9 mouse cellular contexts compared by ENCODE assay signal in genomic region chr12:70544850-70545510, GRCm38 (mm10).
DNase-seq lines count a peak whose midpoint lies in the region; ATAC-seq and TF ChIP-seq lines count a peak whose summit lies in the region.
"Had no signal": no experiment of that assay in that cellular context is flagged by ENCODE, and none has a peak within 500 bp of the region (broad histone marks: within the 10 kb centered on the region; RNA-seq: fewer than 3 reads in every experiment).

No protein-coding gene starts in this region.

- 42% methylated on average over 7 of the region's 7 CpGs for WGBS in lung, postnatal 0 days

- H3K4me3 ChIP-seq in CH12.LX (replicated peaks in 1 of 3; ENCODE audit: low read depth in 2 of 3, low read length in 2 of 3, poor library complexity in 1 of 3) = no peak overlapping the region
- no peak overlapping the region for H3K4me3 ChIP-seq in lung, postnatal 0 days (ENCODE audit: low read depth, low read length)

- in situ Hi-C loops in CH12.LX (cut with MboI; ENCODE audit: low pct_ligation_motif_present, low pct_unique_long_range_greater_than_20kb, low sequenced_read_pairs) = no loop called here

- H3K27ac ChIP-seq in CH12.LX (ENCODE audit: insufficient read depth, low read depth) = no peak overlapping the region
- H3K27ac ChIP-seq in lung, postnatal 0 days (ENCODE audit: low read length) = no peak overlapping the region

- TF ChIP-seq RAD21 in CH12.LX (IDR thresholded peaks at IDR 0.05; ENCODE audit: low read depth, low read length) = no peak

- peak; percentile 52; the same call in 1 of the 2 replicates for ATAC-seq in lung, postnatal 0 days

- no peaks in the 10 kb centered on the region for H3K36me3 ChIP-seq in CH12.LX (replicated peaks in 1 of 2; ENCODE audit: control insufficient read depth in 1 of 2, insufficient read depth in 1 of 2, low read length in 1 of 2)
- H3K36me3 ChIP-seq in lung, postnatal 0 days (ENCODE audit: insufficient read depth, low read length) = no peaks in the 10 kb centered on the region

- dilution Hi-C loops in CH12.LX (cut with MboI; ENCODE audit: extremely low pct_ligation_motif_present, extremely low pct_unique_long_range_greater_than_20kb, low sequenced_read_pairs) = no loop called here

- H3K79me2 ChIP-seq in CH12.LX (replicated peaks; ENCODE audit: control insufficient read depth, extremely low read depth, insufficient read depth, poor library complexity, severe bottlenecking) = no peaks in the 10 kb centered on the region

- no peak overlapping the region for H3K4me2 ChIP-seq in CH12.LX (ENCODE audit: insufficient read depth, low read depth, poor library complexity, severe bottlenecking)
- H3K4me2 ChIP-seq in lung, postnatal 0 days (replicated peaks; ENCODE audit: low read depth, low read length) = no peak overlapping the region
- H3K4me2 ChIP-seq: liver, embryonic 11.5 days had no signal

- TF ChIP-seq POLR2A in CH12.LX (IDR thresholded peaks at IDR 0.05; ENCODE audit: low read depth, low read length) = no peak

- no peak for TF ChIP-seq CTCF in CH12.LX (conservative IDR thresholded peaks at IDR 0.05 in 1 of 2, IDR thresholded peaks at IDR 0.05 in 1 of 2; ENCODE audit: low read depth in 2 of 2, low read length in 2 of 2)
- no peak for TF ChIP-seq CTCF in lung, postnatal 0 days (IDR thresholded peaks at IDR 0.05)

- TF ChIP-seq EP300 in CH12.LX (IDR thresholded peaks at IDR 0.05; ENCODE audit: low read length) = no peak
- TF ChIP-seq EP300 in lung, postnatal 0 days (IDR thresholded peaks at IDR 0.05) = no peak

- DNase-seq in frontal cortex, postnatal 36 days (ENCODE audit: low spot score in 2 of 2) = peak; percentile 37
- no peak for DNase-seq in frontal cortex, postnatal 14 days (ENCODE audit: low spot score in 2 of 2)
- DNase-seq in CH12.LX (ENCODE audit: extremely low read depth) = peak; percentile 10
- DNase-seq in fat pad, adult 2 months (ENCODE audit: extremely low read depth, low read depth, low spot score) = peak; percentile 99
- DNase-seq in lung, postnatal 0 days (ENCODE audit: low spot score) = peak; percentile 46
- no peak for DNase-seq in embryo, embryonic 10 days (ENCODE audit: low spot score)
- no peak for DNase-seq in cerebellum, postnatal 25 days
- DNase-seq in embryo, embryonic 10.5 days (ENCODE audit: low spot score) = no peak

- no peak overlapping the region for H3K9ac ChIP-seq in CH12.LX (ENCODE audit: insufficient read depth, low read depth)
- no peak overlapping the region for H3K9ac ChIP-seq in lung, postnatal 0 days (replicated peaks; ENCODE audit: low read depth)

- H3K27me3 ChIP-seq in CH12.LX (replicated peaks) = no peaks in the 10 kb centered on the region
- no peaks in the 10 kb centered on the region for H3K27me3 ChIP-seq in lung, postnatal 0 days (replicated peaks; ENCODE audit: insufficient read depth, low read length)

- peaks cover 2 to 9% of the 10 kb centered on the region in 2 experiments; a peak in 2 of 4 replicates for H3K4me1 ChIP-seq in CH12.LX (ENCODE audit: control insufficient read depth in 1 of 2, insufficient read depth in 2 of 2)
- no peaks in the 10 kb centered on the region for H3K4me1 ChIP-seq in lung, postnatal 0 days (ENCODE audit: insufficient read depth, low read depth, low read length)

- no peaks in the 10 kb centered on the region for H3K9me3 ChIP-seq in CH12.LX (replicated peaks; ENCODE audit: low read length)
- no peaks in the 10 kb centered on the region for H3K9me3 ChIP-seq in lung, postnatal 0 days (ENCODE audit: low read length)

TF ChIP-seq in CH12.LX, 34 proteins besides CTCF, POLR2A, EP300 and RAD21:
- TF ChIP-seq GABPA (IDR thresholded peaks at IDR 0.05; ENCODE audit: insufficient replicate concordance, low read depth, low read length) (no peak), MYC (IDR thresholded peaks at IDR 0.05; ENCODE audit: low read depth, low read length) (no peak), ZC3H11A (IDR thresholded peaks at IDR 0.05; ENCODE audit: low read depth, low read length) (no peak), JUND (conservative IDR thresholded peaks at IDR 0.05; ENCODE audit: low read depth, low read length) (no peak), TCF12 (IDR thresholded peaks at IDR 0.05; ENCODE audit: low read depth, low read length) (no peak), MAZ (IDR thresholded peaks at IDR 0.05; ENCODE audit: low read depth, low read length) (no peak), MEF2A (IDR thresholded peaks at IDR 0.05; ENCODE audit: borderline replicate concordance, low read depth, low read length) (no peak), NELFE (IDR thresholded peaks at IDR 0.05; ENCODE audit: low read depth, low read length) (no peak), USF2 (conservative IDR thresholded peaks at IDR 0.05; ENCODE audit: low read depth, low read length) (no peak), PAX5 (IDR thresholded peaks at IDR 0.05; ENCODE audit: low read length) (no peak), IRF4 (IDR thresholded peaks at IDR 0.05; ENCODE audit: low read depth, low read length) (no peak), JUN (IDR thresholded peaks at IDR 0.05; ENCODE audit: insufficient read depth, low read depth, low read length) (no peak), SIN3A (IDR thresholded peaks at IDR 0.05; ENCODE audit: low read length) (no peak), ZNF384 (IDR thresholded peaks at IDR 0.05; ENCODE audit: low read depth, low read length) (no peak), CHD2 (IDR thresholded peaks at IDR 0.05; ENCODE audit: low read length) (no peak), KAT2A (IDR thresholded peaks at IDR 0.05; ENCODE audit: insufficient replicate concordance, low read length) (no peak)
TF ChIP-seq in CH12.LX: peak in this region for 0.

Comparison
In these comparisons a context has a peak if more than half of its experiments do, and no peak if none do; other contexts are left out.
1. DNase-seq: peak in frontal cortex, postnatal 36 days (2 of 2), CH12.LX (single experiment), fat pad, adult 2 months (single experiment) and lung, postnatal 0 days (single experiment); none in frontal cortex, postnatal 14 days (0 of 2), embryo, embryonic 10 days (single experiment), cerebellum, postnatal 25 days (0 of 2) and embryo, embryonic 10.5 days (single experiment).